ENCODE assay signal across 8 mouse cellular contexts in genomic region chr4:130264698-130265349, GRCm38 (mm10). TPM values are rescaled to one million over a fixed set of nuclear protein-coding genes. Genes with fewer than 3 reads are reported as not detected.
DNase-seq lines count a peak whose midpoint lies in the region; ATAC-seq lines count a peak whose summit lies in the region.

No protein-coding gene starts in this region.

- WGBS in heart, embryonic 10.5 days: 19% methylated on average over 24 of the region's 24 CpGs
- WGBS in forebrain, embryonic 13.5 days: 27% methylated on average over 24 of the region's 24 CpGs

- peaks cover 45% of the 10 kb centered on the region for H3K27me3 ChIP-seq in heart, embryonic 10.5 days (ENCODE audit: insufficient read depth, poor library complexity, severe bottlenecking)
- H3K27me3 ChIP-seq in forebrain, embryonic 13.5 days: no peaks in the 10 kb centered on the region

- no peaks in the 10 kb centered on the region for H3K36me3 ChIP-seq in heart, embryonic 10.5 days
- H3K36me3 ChIP-seq in forebrain, embryonic 13.5 days (ENCODE audit: poor library complexity, severe bottlenecking): peaks cover 43% of the 10 kb centered on the region

- peaks cover 22% of the 10 kb centered on the region for H3K4me1 ChIP-seq in heart, embryonic 10.5 days
- peaks cover 21% of the 10 kb centered on the region for H3K4me1 ChIP-seq in forebrain, embryonic 13.5 days

- H3K4me3 ChIP-seq in heart, embryonic 10.5 days: no peak overlapping the region
- H3K4me3 ChIP-seq in forebrain, embryonic 13.5 days: no peak overlapping the region

- peak; percentile 43; the same call in 1 of the 2 replicates for ATAC-seq in forebrain, embryonic 13.5 days
- ATAC-seq in hematopoietic stem cell, adult 5-6 weeks (replicated peaks in 1 of 2; ENCODE audit: insufficient read depth in 1 of 2, low FRiP score in 2 of 2, low TSS enrichment in 1 of 2, low read depth in 1 of 2, poor library complexity in 2 of 2, severe bottlenecking in 2 of 2): peak; percentile 73 to 85

- H3K4me2 ChIP-seq in forebrain, embryonic 13.5 days: peak overlapping the region; percentile 29; the same call in 1 of the 2 replicates

- no peaks in the 10 kb centered on the region for H3K9me3 ChIP-seq in heart, embryonic 10.5 days
- no peaks in the 10 kb centered on the region for H3K9me3 ChIP-seq in forebrain, embryonic 13.5 days (replicated peaks)

- no peak overlapping the region for H3K9ac ChIP-seq in forebrain, embryonic 13.5 days

- peak; percentile 93 for DNase-seq in heart, adult 11 months
- DNase-seq in heart, embryonic 10.5 days (ENCODE audit: low spot score): no peak
- peak; percentile 41 for DNase-seq in c-Kit-positive CD71-negative TER-119-negative erythroid progenitor cells, embryonic 14.5 days (ENCODE audit: low read depth)
- DNase-seq in layer of hippocampus, postnatal 36 days: peak; percentile 60 to 69
- peak; percentile 70 for DNase-seq in mesoderm, embryonic 11.5 days (ENCODE audit: low read depth, low spot score)
- DNase-seq in spleen, postnatal 10 days (ENCODE audit: low spot score in 2 of 2): peak; percentile 80 to 84

- no peak overlapping the region for H3K27ac ChIP-seq in heart, embryonic 10.5 days
- no peak overlapping the region for H3K27ac ChIP-seq in forebrain, embryonic 13.5 days

RNA-seq across cellular contexts. Expression of gene Serinc2, which starts 14.2 kb away (rescaled TPM):
- polyA plus RNA-seq in heart, embryonic 10.5 days (2016; fragmentation: Nextera tagmentation; extraction: Ambion mirVana): 5.4 and 12.1 TPM in 2 replicates
- 101 and 107 TPM in 2 replicates for polyA plus RNA-seq in forebrain, embryonic 13.5 days (2015; fragmentation: Nextera tagmentation; extraction: Ambion mirVana)
- not detected in 2 replicates for total RNA-seq in hematopoietic stem cell, adult 5-6 weeks (2017)
- 10 to 100 TPM; 12.0 to 13.2 TPM for total RNA-seq in layer of hippocampus, postnatal 36 days (2021)

RNA-seq across cellular contexts. Expression of gene Gm853, which starts 42.6 kb away (rescaled TPM):
- not detected in 2 replicates for polyA plus RNA-seq in heart, embryonic 10.5 days (2016; fragmentation: Nextera tagmentation; extraction: Ambion mirVana)
- 0.13 TPM in 1 of 2 replicates, not detected in the other for polyA plus RNA-seq in forebrain, embryonic 13.5 days (2015; fragmentation: Nextera tagmentation; extraction: Ambion mirVana)
- total RNA-seq in hematopoietic stem cell, adult 5-6 weeks (2017): not detected in 2 replicates
- not detected for total RNA-seq in layer of hippocampus, postnatal 36 days (2021)

RNA-seq across cellular contexts. Expression of gene Fabp3, which starts 43.6 kb away (rescaled TPM):
- polyA plus RNA-seq in heart, embryonic 10.5 days (2016; fragmentation: Nextera tagmentation; extraction: Ambion mirVana): 245 and 506 TPM in 2 replicates
- polyA plus RNA-seq in forebrain, embryonic 13.5 days (2015; fragmentation: Nextera tagmentation; extraction: Ambion mirVana): 46.8 and 49.5 TPM in 2 replicates
- not detected in 2 replicates for total RNA-seq in hematopoietic stem cell, adult 5-6 weeks (2017)
- 10 to 100 TPM; 94.1 to 94.6 TPM for total RNA-seq in layer of hippocampus, postnatal 36 days (2021)

RNA-seq across cellular contexts. Expression of gene Gm10570, which starts 43.6 kb away (rescaled TPM):
- 0.58 and 1.1 TPM in 2 replicates for polyA plus RNA-seq in heart, embryonic 10.5 days (2016; fragmentation: Nextera tagmentation; extraction: Ambion mirVana)
- 0.72 TPM in 1 of 2 replicates, not detected in the other for polyA plus RNA-seq in forebrain, embryonic 13.5 days (2015; fragmentation: Nextera tagmentation; extraction: Ambion mirVana)
- not detected in 2 replicates for total RNA-seq in hematopoietic stem cell, adult 5-6 weeks (2017)
- 1 to 10 TPM in 1 of 2 experiments, not detected in 1; 1.1 TPM for total RNA-seq in layer of hippocampus, postnatal 36 days (2021)

Comparison
In these comparisons a context has a peak if more than half of its experiments do, and no peak if none do; other contexts are left out.
1. RNA of gene Serinc2, which starts 14.2 kb away (total RNA-seq): 12.0 to 13.2 TPM in layer of hippocampus, postnatal 36 days; not detected in hematopoietic stem cell, adult 5-6 weeks; every median in the first group is over 10 times any median in the second.
2. RNA of gene Fabp3, which starts 43.6 kb away (total RNA-seq): 94.1 to 94.6 TPM in layer of hippocampus, postnatal 36 days; not detected in hematopoietic stem cell, adult 5-6 weeks; every median in the first group is over 10 times any median in the second.